Mouse (Mus musculus) thymus, adult 2 months (tissue): ENCODE data around the gene Fam49a.

Experiments
- CTCF ChIP-seq: fragments of 200-500 bp; IDR thresholded peaks from 2 replicates; pipeline ENCODE4 v1.5.1; 2012; ENCODE audit warnings: mild to moderate bottlenecking, control low read depth, low read length, moderate library complexity, borderline replicate concordance; ENCODE audit not compliant: control insufficient read depth, poor library complexity, insufficient read depth; ENCODE audit errors: extremely low read depth
- POLR2A ChIP-seq: fragments of 200-500 bp; IDR thresholded peaks from 2 replicates; pipeline ENCODE4 v1.6.1; 2012; ENCODE audit warnings: mild to moderate bottlenecking, low read length, control low read depth, moderate library complexity; ENCODE audit not compliant: control insufficient read depth, poor library complexity, insufficient read depth; ENCODE audit errors: extremely low read depth

DNA sequence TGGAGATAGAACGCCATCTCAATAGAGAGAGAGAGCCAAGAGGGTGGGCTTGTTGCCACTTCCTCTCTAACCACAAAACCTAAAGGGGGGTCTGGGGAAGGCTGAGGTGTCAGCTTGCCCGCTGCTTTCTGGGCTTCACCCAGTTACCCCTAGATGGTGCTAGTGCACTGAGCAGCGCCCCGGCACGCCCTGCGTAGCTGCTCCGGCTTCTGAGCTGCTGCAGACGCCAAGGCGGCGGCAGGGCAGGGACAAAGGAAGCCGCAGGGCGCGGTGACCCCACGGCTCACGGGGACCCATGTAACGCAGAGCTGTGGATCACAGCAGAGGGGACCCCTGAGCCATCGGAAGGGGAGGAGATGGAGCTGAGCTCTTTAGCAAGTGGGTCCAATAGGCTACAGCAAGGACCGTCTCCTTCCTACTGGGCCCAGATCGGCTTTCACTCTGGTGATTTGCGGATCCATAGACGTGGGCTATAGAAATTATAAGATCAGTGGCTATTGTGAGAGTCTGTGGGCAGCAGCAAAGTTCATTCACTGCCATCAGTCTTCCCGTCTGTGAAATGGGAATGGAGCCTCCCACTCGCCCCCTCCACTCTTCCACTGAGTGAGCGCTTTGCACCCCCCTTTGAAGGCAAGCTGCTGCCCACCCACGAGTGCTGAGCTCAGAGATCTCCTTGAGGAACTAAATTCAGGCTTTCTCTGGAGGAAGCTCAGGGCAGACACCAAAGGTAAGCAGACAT lies 159.1 kb downstream of the Fam49a start:
- no peak for TF ChIP-seq POLR2A
- peak; percentile 96 for TF ChIP-seq CTCF
